Mouse (Mus musculus): Measurements from ENCODE around the gene Dbi. TPM values are rescaled to one million over a fixed set of nuclear protein-coding genes. Genes with fewer than 3 reads are reported as not detected.
"Not testable (repeated sequence)": the region's sequence is repeated elsewhere in the genome, so short reads cannot be mapped to it uniquely, and the experiment has no call there.

Gene Dbi
- total and polyA plus RNA-seq, 3 experiments = 149 to 164 TPM; not detected in 1

DNA sequence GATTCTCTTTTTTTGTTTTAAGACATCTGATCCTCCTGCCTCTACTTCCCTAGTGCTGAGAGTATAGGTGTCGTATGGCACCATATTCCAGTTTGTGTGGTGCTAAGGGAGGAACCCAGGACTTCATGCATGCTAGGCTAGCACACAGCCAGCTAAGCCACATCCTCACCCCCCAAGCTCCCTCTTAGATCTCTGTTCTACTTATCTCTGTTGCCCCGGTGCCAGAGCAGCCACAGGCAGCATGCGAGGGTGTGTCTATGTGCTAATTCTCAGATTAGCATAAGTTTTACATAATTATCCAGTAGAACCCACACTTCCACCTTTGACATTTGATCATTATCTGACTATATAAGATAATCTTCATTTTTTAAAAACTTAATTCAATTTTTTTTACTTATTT is 26.0 kb downstream of the Dbi start:
- Histone ChIP-seq H3K27me3 (ENCODE audit: control insufficient read depth in 1 of 2, insufficient read depth in 2 of 2, low read length in 2 of 2) (no peaks in the 10 kb centered on the region), H3K9ac (ENCODE audit: control insufficient read depth, low read depth, low read length, poor library complexity, severe bottlenecking) (no peak overlapping the region), H3K36me3 (ENCODE audit: control insufficient read depth in 1 of 2, insufficient read depth in 2 of 2, low read length in 2 of 2) (no peaks in the 10 kb centered on the region; a peak in 1 of 4 replicates), H3K9me3 (replicated peaks; ENCODE audit: insufficient read depth, low read length) (no peaks in the 10 kb centered on the region), H3K79me2 (ENCODE audit: control insufficient read depth, insufficient read depth, low read length, poor library complexity) (no peaks in the 10 kb centered on the region), H3K4me1 (ENCODE audit: control insufficient read depth in 1 of 2, insufficient read depth in 2 of 2, low read length in 2 of 2) (peaks cover 0 to 11% of the 10 kb centered on the region in 2 experiments; a peak in 3 of 4 replicates), H3K4me3 (ENCODE audit: control insufficient read depth in 1 of 2, insufficient read depth in 1 of 2, low read depth in 2 of 2, low read length in 2 of 2) (no peak overlapping the region), H3K27ac (ENCODE audit: control insufficient read depth, low read depth, low read length) (no peak overlapping the region)
- DNase-seq (ENCODE audit: low read depth, low spot score) = peak; percentile 76
- TF ChIP-seq USF1 (IDR thresholded peaks at IDR 0.05; ENCODE audit: low read depth, low read length) (no peak), GATA1 (IDR thresholded peaks at IDR 0.05; ENCODE audit: low read depth, low read length) (peak; percentile 50), TAL1 (IDR thresholded peaks at IDR 0.05; ENCODE audit: low read length) (peak; percentile 15; the same call in 1 of the 2 replicates), EP300 (IDR thresholded peaks at IDR 0.05; ENCODE audit: low read depth in 1 of 2, low read length in 2 of 2) (peak; percentile 30 to 34; a peak in 1 of 4 replicates)

DNA sequence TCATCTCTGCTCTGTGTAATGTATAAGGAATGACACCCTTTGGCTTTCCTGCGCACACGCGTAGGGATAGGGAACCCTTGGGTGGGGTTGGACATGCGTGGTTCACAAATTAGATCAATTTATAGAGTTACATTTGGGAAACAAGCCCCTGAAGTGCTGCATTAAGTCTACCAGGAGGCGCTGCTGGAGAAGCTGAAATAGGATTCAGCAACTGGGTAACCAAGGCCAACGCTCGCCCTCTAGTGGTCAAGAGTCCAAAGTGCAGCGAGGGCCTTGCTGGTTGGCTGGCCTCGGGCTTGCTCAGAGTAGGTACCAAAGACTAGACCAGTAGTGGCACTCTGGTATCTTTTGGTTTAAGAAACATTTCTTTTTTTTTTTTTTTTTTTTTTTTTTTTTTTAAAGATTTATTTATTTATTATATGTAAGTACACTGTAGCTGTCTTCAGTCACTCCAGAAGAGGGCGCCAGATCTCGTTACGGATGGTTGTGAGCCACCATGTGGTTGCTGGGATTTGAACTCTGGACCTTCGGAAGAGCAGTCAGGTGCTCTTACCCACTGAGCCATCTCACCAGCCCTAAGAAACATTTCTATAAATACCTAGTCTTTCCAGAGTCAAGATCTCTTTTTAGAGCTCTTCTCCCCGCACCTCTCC is 27.3 kb downstream of the Dbi start:
- not testable (repeated sequence) for H3K36me3 ChIP-seq (ENCODE audit: control insufficient read depth in 1 of 2, insufficient read depth in 2 of 2, low read length in 2 of 2)
- peak; percentile 88 for DNase-seq (ENCODE audit: low read depth, low spot score)

DNA sequence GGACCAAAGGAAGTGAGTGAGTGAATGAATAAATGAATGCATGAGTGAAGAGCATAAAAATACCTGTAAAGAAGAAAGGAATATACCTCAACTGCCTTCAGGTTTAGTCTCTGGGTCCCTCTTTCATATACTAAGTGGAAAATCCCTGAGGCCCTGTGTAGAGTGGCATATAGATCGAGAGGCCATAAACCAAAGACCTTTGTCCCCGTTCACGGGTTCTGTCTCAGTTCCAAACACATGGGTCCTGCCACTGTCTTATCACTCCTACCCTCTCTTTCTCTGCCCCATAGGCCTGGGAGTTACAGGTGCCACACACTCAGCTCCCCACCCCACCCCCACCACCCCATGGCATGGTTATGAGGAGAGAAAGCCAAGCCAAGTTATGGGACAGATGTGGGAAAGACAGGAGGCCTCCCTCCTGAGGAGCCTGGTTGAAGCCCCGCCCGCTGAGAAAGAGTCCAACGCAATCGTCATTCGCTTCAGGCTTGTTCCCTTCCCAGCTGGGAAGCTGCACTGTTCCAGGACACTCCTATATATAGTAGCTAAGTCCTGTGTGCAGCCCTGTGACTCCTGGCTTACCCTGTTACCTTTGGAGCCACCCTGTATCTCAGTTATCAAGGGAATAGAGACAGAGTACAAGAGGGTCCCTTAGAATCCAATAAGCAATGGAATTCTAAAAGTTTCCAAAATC is 29.9 kb downstream of the Dbi start:
- Histone ChIP-seq H3K27me3 (ENCODE audit: control insufficient read depth in 1 of 2, insufficient read depth in 2 of 2, low read length in 2 of 2) (no peaks in the 10 kb centered on the region), H3K4me1 (ENCODE audit: control insufficient read depth in 1 of 2, insufficient read depth in 2 of 2, low read length in 2 of 2) (peaks cover 0 to 9% of the 10 kb centered on the region in 2 experiments; a peak in 3 of 4 replicates), H3K9me3 (replicated peaks; ENCODE audit: insufficient read depth, low read length) (no peaks in the 10 kb centered on the region), H3K9ac (ENCODE audit: control insufficient read depth, low read depth, low read length, poor library complexity, severe bottlenecking) (no peak overlapping the region), H3K4me3 (ENCODE audit: control insufficient read depth in 1 of 2, insufficient read depth in 1 of 2, low read depth in 2 of 2, low read length in 2 of 2) (no peak overlapping the region), H3K79me2 (ENCODE audit: control insufficient read depth, insufficient read depth, low read length, poor library complexity) (no peaks in the 10 kb centered on the region), H3K36me3 (ENCODE audit: control insufficient read depth in 1 of 2, insufficient read depth in 2 of 2, low read length in 2 of 2) (no peaks in the 10 kb centered on the region; a peak in 1 of 4 replicates), H3K27ac (ENCODE audit: control insufficient read depth, low read depth, low read length) (no peak overlapping the region)
- no peak for TF ChIP-seq ZC3H11A (IDR thresholded peaks at IDR 0.05; ENCODE audit: low read depth, low read length)
- TF ChIP-seq KAT2A (conservative IDR thresholded peaks at IDR 0.05; ENCODE audit: low read depth, low read length) = no peak
- TF ChIP-seq EP300 (IDR thresholded peaks at IDR 0.05; ENCODE audit: low read depth in 1 of 2, low read length in 2 of 2) = no peak
- no peak for TF ChIP-seq USF1 (IDR thresholded peaks at IDR 0.05; ENCODE audit: low read depth, low read length)
- TF ChIP-seq GATA1 (IDR thresholded peaks at IDR 0.05; ENCODE audit: low read depth, low read length) = no peak
- no peak for TF ChIP-seq NRF1 (IDR thresholded peaks at IDR 0.05; ENCODE audit: insufficient read depth, low read depth, low read length, poor library complexity, severe bottlenecking)
- TF ChIP-seq MXI1 (IDR thresholded peaks at IDR 0.05; ENCODE audit: low read depth, low read length) = no peak
- no peak for TF ChIP-seq CHD2 (IDR thresholded peaks at IDR 0.05; ENCODE audit: low read length)
- TF ChIP-seq RCOR1 (IDR thresholded peaks at IDR 0.05; ENCODE audit: low read depth, low read length) = no peak
- DNase-seq (ENCODE audit: low read depth, low spot score) = no peak

More for the DNA sequence above, 27.3 kb downstream of the Dbi start:
- H3K9ac ChIP-seq (ENCODE audit: control insufficient read depth, low read depth, low read length, poor library complexity, severe bottlenecking); H3K4me1 ChIP-seq (ENCODE audit: control insufficient read depth in 1 of 2, insufficient read depth in 2 of 2, low read length in 2 of 2); H3K4me3 ChIP-seq (ENCODE audit: control insufficient read depth in 1 of 2, insufficient read depth in 1 of 2, low read depth in 2 of 2, low read length in 2 of 2); H3K27ac ChIP-seq (ENCODE audit: control insufficient read depth, low read depth, low read length); H3K27me3 ChIP-seq (ENCODE audit: control insufficient read depth in 1 of 2, insufficient read depth in 2 of 2, low read length in 2 of 2); H3K9me3 ChIP-seq (replicated peaks; ENCODE audit: insufficient read depth, low read length); H3K79me2 ChIP-seq (ENCODE audit: control insufficient read depth, insufficient read depth, low read length, poor library complexity): not testable (repeated sequence)
- TF ChIP-seq ZC3H11A (IDR thresholded peaks at IDR 0.05; ENCODE audit: low read depth, low read length) = peak; percentile 74
- peak; percentile 81 for TF ChIP-seq SMC3 (IDR thresholded peaks at IDR 0.05; ENCODE audit: low read depth, low read length)
- peak; percentile 86 to 93 (median 93) for TF ChIP-seq CTCF (IDR thresholded peaks at IDR 0.05 in 2 of 3, conservative IDR thresholded peaks at IDR 0.05 in 1 of 3; ENCODE audit: control insufficient read depth in 1 of 3, insufficient read depth in 1 of 3, low read depth in 2 of 3, low read length in 3 of 3, poor library complexity in 1 of 3, severe bottlenecking in 1 of 3)
- TF ChIP-seq RAD21 (IDR thresholded peaks at IDR 0.05; ENCODE audit: low read depth, low read length) = peak; percentile 87
